Mouse (Mus musculus): ENCODE data around the gene Cbfb. TPM values are rescaled to one million over a fixed set of nuclear protein-coding genes. Genes with fewer than 3 reads are reported as not detected.
A peak's percentile ranks its signal among the peaks of the same experiment; 100 is the strongest.

Cbfb gene
- total and polyA plus RNA-seq, 2 experiments from 2014 or later: 27.0 to 50.0 TPM

DNA sequence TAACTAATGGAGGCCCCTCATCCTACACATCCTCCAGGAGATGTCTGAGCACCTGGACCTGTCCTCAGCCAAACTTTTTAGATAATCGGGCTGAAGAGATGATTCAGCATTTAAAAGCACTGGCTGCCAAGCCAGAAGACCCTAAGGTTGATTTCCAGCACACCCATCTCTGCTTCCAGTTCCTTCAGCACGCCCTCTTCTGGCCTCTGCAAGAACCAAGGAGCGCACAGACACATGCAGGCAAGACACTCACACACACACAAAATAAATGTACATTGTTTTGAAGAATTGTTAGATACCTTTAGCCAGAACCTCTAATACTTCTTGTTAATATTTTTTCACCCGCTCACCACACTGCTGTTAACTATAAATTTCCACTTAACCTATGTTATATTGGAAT is 18.8 kb upstream of the Cbfb start:
- H3K4me3 ChIP-seq (ENCODE audit: low read depth, low read length): no peak overlapping the region
- TF ChIP-seq CTCF (IDR thresholded peaks at IDR 0.05; ENCODE audit: low read depth) (no peak), EP300 (IDR thresholded peaks at IDR 0.05; ENCODE audit: low read depth) (no peak)
- H3K4me1 ChIP-seq (ENCODE audit: control insufficient read depth, insufficient read depth): peaks cover 6% of the 10 kb centered on the region; the same call in 1 of the 2 replicates
- ATAC-seq (ENCODE audit: insufficient read depth, low read depth): no peak
- H3K9me3 ChIP-seq (replicated peaks; ENCODE audit: control insufficient read depth, low read length): no peaks in the 10 kb centered on the region
- H3K36me3 ChIP-seq (replicated peaks; ENCODE audit: control insufficient read depth, insufficient read depth, low read length): no peaks in the 10 kb centered on the region
- no peak overlapping the region for H3K27ac ChIP-seq (ENCODE audit: low read depth)
- H3K4me2 ChIP-seq (ENCODE audit: low read depth, low read length): no peak overlapping the region
- WGBS: 80% methylated on average over 4 of the region's 4 CpGs
- DNase-seq (ENCODE audit: low spot score): no peak
- H3K9ac ChIP-seq (replicated peaks; ENCODE audit: low read depth, low read length): no peak overlapping the region
- no peaks in the 10 kb centered on the region for H3K27me3 ChIP-seq (ENCODE audit: control insufficient read depth, insufficient read depth, low read length)

DNA sequence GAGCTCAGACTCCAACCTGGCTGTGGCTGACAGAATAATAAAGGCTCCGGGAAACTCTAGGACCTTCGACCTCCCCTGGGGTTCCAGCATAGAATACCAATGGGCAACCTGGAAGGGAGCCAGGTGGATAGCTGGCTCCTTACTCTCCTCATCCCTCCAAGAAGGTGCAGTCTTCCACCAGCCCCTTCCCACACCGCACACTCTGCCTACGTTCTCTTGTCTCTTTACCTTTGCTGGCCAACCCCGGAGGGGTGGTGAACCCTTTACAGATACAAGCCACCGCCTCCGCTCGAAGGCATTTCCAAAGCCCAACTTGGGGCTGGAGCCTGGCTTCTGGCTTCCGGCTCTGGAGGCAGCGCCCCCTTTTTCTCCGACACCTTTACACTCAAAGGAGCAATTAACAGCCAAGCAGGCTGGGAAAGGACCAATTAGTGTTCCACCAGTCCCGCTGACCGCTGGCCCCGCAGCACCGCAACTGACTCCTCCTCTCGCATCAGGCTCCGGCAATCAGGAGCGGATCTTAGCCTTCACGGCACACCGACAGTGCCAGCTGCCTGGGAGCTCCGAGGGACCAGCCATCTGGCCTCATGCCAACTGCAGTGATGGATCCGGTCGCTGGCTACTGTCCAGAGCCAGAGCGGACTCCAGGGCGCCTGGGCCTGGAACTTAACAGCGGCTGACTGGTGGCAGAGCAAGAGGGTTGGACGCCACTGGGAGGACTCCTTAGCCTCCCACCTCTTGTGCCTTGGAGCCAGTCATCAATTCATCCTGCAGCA is 17.7 kb upstream of the Cbfb start:
- DNase-seq (ENCODE audit: low spot score): peak; percentile 29
- Histone ChIP-seq H3K36me3 (replicated peaks; ENCODE audit: control insufficient read depth, insufficient read depth, low read length) (no peaks in the 10 kb centered on the region), H3K4me2 (ENCODE audit: low read depth, low read length) (peak overlapping the region; percentile 61), H3K9ac (replicated peaks; ENCODE audit: low read depth, low read length) (0 out of 2 replicates have a peak overlapping the region, but pooled peaks have one; percentile 8), H3K4me3 (ENCODE audit: low read depth, low read length) (peak overlapping the region; percentile 36), H3K4me1 (ENCODE audit: control insufficient read depth, insufficient read depth) (peaks cover 6% of the 10 kb centered on the region; the same call in 1 of the 2 replicates), H3K9me3 (replicated peaks; ENCODE audit: control insufficient read depth, low read length) (no peaks in the 10 kb centered on the region), H3K27ac (ENCODE audit: low read depth) (no peak overlapping the region), H3K27me3 (ENCODE audit: control insufficient read depth, insufficient read depth, low read length) (no peaks in the 10 kb centered on the region)
- TF ChIP-seq CTCF (IDR thresholded peaks at IDR 0.05; ENCODE audit: low read depth): no peak
- no peak for TF ChIP-seq EP300 (IDR thresholded peaks at IDR 0.05; ENCODE audit: low read depth)
- peak; percentile 67 for ATAC-seq (ENCODE audit: insufficient read depth, low read depth)
- WGBS: 5% methylated on average over 27 of the region's 27 CpGs

DNA sequence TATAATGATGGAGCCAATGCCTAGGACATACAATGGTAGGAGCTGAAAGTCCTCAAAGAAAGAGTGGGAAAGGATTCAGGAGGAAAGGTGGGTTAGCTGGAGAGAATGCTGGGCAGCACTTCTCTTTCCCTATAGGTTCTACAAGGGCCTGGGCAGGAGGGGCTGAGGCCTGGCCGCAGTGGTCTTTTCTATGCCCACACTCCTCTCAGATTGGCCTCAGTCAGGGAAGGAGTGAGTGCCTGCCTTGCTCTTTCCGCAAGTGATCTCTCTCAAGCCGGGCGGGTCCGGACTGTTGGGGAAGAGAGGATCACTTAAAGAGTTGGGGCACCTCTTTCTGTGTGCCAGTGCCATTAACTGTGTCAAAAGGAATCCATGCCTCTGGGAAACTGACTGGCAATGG is 16.2 kb upstream of the Cbfb start:
- Histone ChIP-seq H3K4me2 (ENCODE audit: low read depth, low read length) (no peak overlapping the region), H3K4me3 (ENCODE audit: low read depth, low read length) (no peak overlapping the region), H3K9me3 (replicated peaks; ENCODE audit: control insufficient read depth, low read length) (no peaks in the 10 kb centered on the region), H3K27ac (ENCODE audit: low read depth) (no peak overlapping the region), H3K9ac (replicated peaks; ENCODE audit: low read depth, low read length) (no peak overlapping the region), H3K36me3 (replicated peaks; ENCODE audit: control insufficient read depth, insufficient read depth, low read length) (no peaks in the 10 kb centered on the region), H3K27me3 (ENCODE audit: control insufficient read depth, insufficient read depth, low read length) (no peaks in the 10 kb centered on the region), H3K4me1 (ENCODE audit: control insufficient read depth, insufficient read depth) (peaks cover 6% of the 10 kb centered on the region; the same call in 1 of the 2 replicates)
- TF ChIP-seq EP300 (IDR thresholded peaks at IDR 0.05; ENCODE audit: low read depth) (no peak), CTCF (IDR thresholded peaks at IDR 0.05; ENCODE audit: low read depth) (no peak)
- DNase-seq (ENCODE audit: low spot score) (no peak), ATAC-seq (ENCODE audit: insufficient read depth, low read depth) (no peak)
- 90% methylated on average over 5 of the region's 5 CpGs for WGBS

DNA sequence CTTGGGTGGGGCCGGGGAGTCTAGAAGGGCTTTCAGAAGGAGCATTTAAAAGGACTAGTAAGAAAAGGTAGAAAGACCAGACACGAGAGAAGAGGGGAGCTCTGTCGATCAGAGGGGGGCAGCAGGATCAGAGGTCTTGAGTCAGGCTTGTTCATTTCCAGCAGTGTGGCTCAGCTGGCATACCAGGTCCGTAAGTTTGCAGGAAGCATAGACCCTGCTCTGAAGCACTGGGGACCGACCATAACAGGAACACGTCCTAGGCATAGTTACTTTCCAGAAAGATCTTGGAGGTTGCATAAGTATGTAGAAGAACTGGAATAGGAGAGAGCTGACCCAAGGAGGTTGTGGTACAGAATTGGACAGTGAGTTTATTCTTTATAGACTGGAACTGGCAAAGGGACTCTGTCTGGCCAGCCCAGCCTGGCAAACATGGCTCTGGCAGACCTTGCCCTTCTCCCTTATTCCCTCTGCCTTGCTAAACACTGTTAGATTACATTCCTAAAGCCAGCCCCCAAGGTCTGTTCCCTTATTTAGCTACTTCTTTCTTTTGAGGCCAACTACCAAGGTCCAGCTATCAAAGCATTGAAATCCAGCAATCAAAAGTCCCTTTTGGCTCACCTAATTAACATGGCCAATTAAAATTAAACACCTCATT is 15.3 kb upstream of the Cbfb start:
- TF ChIP-seq EP300 (IDR thresholded peaks at IDR 0.05; ENCODE audit: low read depth) (no peak), CTCF (IDR thresholded peaks at IDR 0.05; ENCODE audit: low read depth) (no peak)
- DNase-seq (ENCODE audit: low spot score) (no peak), ATAC-seq (ENCODE audit: insufficient read depth, low read depth) (no peak)
- peaks cover 6% of the 10 kb centered on the region; the same call in 1 of the 2 replicates for H3K4me1 ChIP-seq (ENCODE audit: control insufficient read depth, insufficient read depth)
- no peak overlapping the region for H3K4me2 ChIP-seq (ENCODE audit: low read depth, low read length)
- no peaks in the 10 kb centered on the region for H3K27me3 ChIP-seq (ENCODE audit: control insufficient read depth, insufficient read depth, low read length)
- H3K9ac ChIP-seq (replicated peaks; ENCODE audit: low read depth, low read length): no peak overlapping the region
- H3K9me3 ChIP-seq (replicated peaks; ENCODE audit: control insufficient read depth, low read length): no peaks in the 10 kb centered on the region
- H3K36me3 ChIP-seq (replicated peaks; ENCODE audit: control insufficient read depth, insufficient read depth, low read length): no peaks in the 10 kb centered on the region
- H3K27ac ChIP-seq (ENCODE audit: low read depth): no peak overlapping the region
- no peak overlapping the region for H3K4me3 ChIP-seq (ENCODE audit: low read depth, low read length)
- WGBS: 88% methylated on average over 6 of the region's 6 CpGs

DNA sequence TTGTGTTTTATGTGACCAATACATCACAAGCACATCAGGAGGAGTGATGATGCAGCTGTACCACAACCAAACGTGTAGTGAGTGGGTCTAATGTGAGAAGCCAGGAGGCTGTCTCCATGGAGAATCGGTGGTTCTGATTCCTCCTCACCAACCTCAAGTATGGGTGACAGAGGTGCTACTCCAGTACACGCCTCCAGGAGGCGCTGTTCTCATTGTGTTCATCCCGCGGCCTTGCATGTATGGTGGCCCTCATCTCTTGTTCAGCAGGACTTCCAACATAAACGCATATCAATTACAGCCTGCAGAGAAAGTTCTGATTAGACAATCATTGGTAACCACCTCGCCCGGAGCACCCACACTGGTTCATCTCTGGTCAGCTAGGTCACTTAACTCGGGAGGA is 12.9 kb upstream of the Cbfb start:
- whole genome bisulfite sequencing: 42% methylated on average over 10 of the region's 10 CpGs
- ATAC-seq (ENCODE audit: insufficient read depth, low read depth) (no peak), DNase-seq (ENCODE audit: low spot score) (no peak)
- no peak overlapping the region for H3K27ac ChIP-seq (ENCODE audit: low read depth)
- peaks cover 6% of the 10 kb centered on the region; the same call in 1 of the 2 replicates for H3K4me1 ChIP-seq (ENCODE audit: control insufficient read depth, insufficient read depth)
- TF ChIP-seq EP300 (IDR thresholded peaks at IDR 0.05; ENCODE audit: low read depth): no peak
- TF ChIP-seq CTCF (IDR thresholded peaks at IDR 0.05; ENCODE audit: low read depth): peak; percentile 40
- H3K4me3 ChIP-seq (ENCODE audit: low read depth, low read length): no peak overlapping the region
- no peaks in the 10 kb centered on the region for H3K27me3 ChIP-seq (ENCODE audit: control insufficient read depth, insufficient read depth, low read length)
- no peak overlapping the region for H3K9ac ChIP-seq (replicated peaks; ENCODE audit: low read depth, low read length)
- H3K9me3 ChIP-seq (replicated peaks; ENCODE audit: control insufficient read depth, low read length): no peaks in the 10 kb centered on the region
- no peak overlapping the region for H3K4me2 ChIP-seq (ENCODE audit: low read depth, low read length)
- H3K36me3 ChIP-seq (replicated peaks; ENCODE audit: control insufficient read depth, insufficient read depth, low read length): no peaks in the 10 kb centered on the region
